Mouse (Mus musculus) heart, postnatal 0 days (tissue): ENCODE measurements around the gene Fgb. TPM values are rescaled to one million over a fixed set of nuclear protein-coding genes. Genes with fewer than 3 reads are reported as not detected.

Source experiments
- ATAC-seq: fragments of 200-750 bp; cut with Nextera tagmentation; 2 replicates; pipeline ENCODE4 v1.8.0; 2017; ENCODE audit warnings: low read depth, moderate number of reproducible peaks, moderate library complexity; ENCODE audit not compliant: insufficient read depth
- DNase-seq: peaks from one replicate; pipeline ENCODE4 v3.0.0-alpha.2; 2016; ENCODE audit warnings: low spot score
- H3K27ac ChIP-seq: fragments of 300-500 bp; sonication (generic); 2 replicates; pipeline ENCODE4 v1.5.1; 2014; ENCODE audit warnings: low read depth, mild to moderate bottlenecking
- H3K27me3 ChIP-seq: fragments of 300-500 bp; sonication (generic); 2 replicates; pipeline ENCODE4 v1.6.1; 2014; ENCODE audit warnings: low read length, mixed read lengths; ENCODE audit not compliant: control insufficient read depth, insufficient read depth
- H3K36me3 ChIP-seq: fragments of 300-500 bp; sonication (generic); replicated peaks from 2 replicates; pipeline ENCODE4 v1.6.1; 2014; ENCODE audit warnings: low read length, mixed read lengths; ENCODE audit not compliant: control insufficient read depth, insufficient read depth
- H3K4me1 ChIP-seq: fragments of 300-500 bp; sonication (generic); 2 replicates; pipeline ENCODE4 v1.6.1; 2014; ENCODE audit warnings: antibody characterized with exemption; ENCODE audit not compliant: control insufficient read depth, insufficient read depth
- H3K4me2 ChIP-seq: fragments of 300-500 bp; sonication (generic); 2 replicates; pipeline ENCODE4 v1.6.1; 2014; ENCODE audit warnings: low read depth, mild to moderate bottlenecking, low read length, moderate library complexity
- H3K4me3 ChIP-seq: fragments of 300-500 bp; sonication (generic); 2 replicates; pipeline ENCODE4 v1.5.1; 2014; ENCODE audit warnings: low read depth, low read length
- H3K9ac ChIP-seq: fragments of 300-500 bp; sonication (generic); replicated peaks from 2 replicates; pipeline ENCODE4 v1.6.1; 2014; ENCODE audit warnings: low read depth, low read length, mixed read lengths
- H3K9me3 ChIP-seq: fragments of 300-500 bp; sonication (generic); replicated peaks from 2 replicates; pipeline ENCODE4 v1.6.1; 2016; ENCODE audit warnings: low read length; ENCODE audit not compliant: control insufficient read depth
- CTCF ChIP-seq: IDR thresholded peaks from 2 replicates; pipeline ENCODE4 v1.5.1; 2016; ENCODE audit warnings: antibody characterized with exemption, control low read depth, low read depth
- EP300 ChIP-seq: IDR thresholded peaks from 2 replicates; pipeline ENCODE4 v1.6.1; 2016; ENCODE audit warnings: antibody characterized with exemption, low read depth
- WGBS: fragments of 180-500 bp; shearing (Covaris S2); extraction: QIAGEN DNeasy Blood & Tissue Kit; methylation state at CpG from one replicate; pipeline ENCODE4 v1.1.7; 2014; 5-methylcytosine and 5-hydroxymethylcytosine counted together
- polyA plus RNA-seq: library from polyadenylated mRNA; unstranded; fragments of >200 nt; fragmentation: Nextera tagmentation; extraction: Ambion mirVana; gene quantifications from 2 replicates; pipeline ENCODE4 v1.2.1, GENCODE M21; 2015
- total RNA-seq: library from RNA; depleted of rRNA; stranded (reverse); fragments of >200 nt; gene quantifications from 2 replicates; pipeline ENCODE4 v1.2.3, GENCODE M21; 2014; ENCODE audit warnings: low replicate concordance

The Fgb gene
- total and polyA plus RNA-seq, 2 experiments from 2014 or later: 0.16 TPM; not detected in 1

DNA sequence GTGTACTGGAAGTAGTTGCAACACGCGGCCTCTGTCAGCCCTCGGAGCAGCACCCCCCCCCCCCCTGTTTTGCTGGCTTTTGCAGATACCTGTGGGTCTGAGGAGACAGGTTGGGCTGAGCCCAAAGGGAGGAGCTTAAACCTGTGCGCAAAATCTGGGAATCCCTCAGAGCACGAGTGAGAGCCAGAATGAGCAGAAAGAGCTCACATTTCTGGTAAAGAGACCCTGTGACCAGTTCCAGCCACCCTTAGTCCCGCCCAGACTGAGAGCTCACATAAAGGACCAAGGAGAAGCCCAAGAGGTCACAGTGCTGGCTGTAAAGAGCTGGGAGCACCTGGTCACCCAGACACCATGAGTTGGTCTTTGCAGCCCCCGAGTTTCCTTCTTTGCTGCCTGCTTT lies 42.1 kb downstream of the Fgb start, which contains the start of gene Fgg:
Gene Fgg, plus strand, starts transcription at position 168 of the 400 bp plus-strand sequence.
- Histone ChIP-seq H3K4me3 (no peak within 1 kb of the TSS), H3K9ac (no peak within 1 kb of the TSS), H3K27me3 (no peaks in the 10 kb centered on the region), H3K27ac (no peak within 1 kb of the TSS), H3K9me3 (no peaks in the 10 kb centered on the region), H3K4me2 (no peak within 1 kb of the TSS), H3K36me3 (no peaks in the 10 kb centered on the region), H3K4me1 (no peaks in the 10 kb centered on the region)
- ATAC-seq: no peak
- TF ChIP-seq EP300 (no peak), CTCF (no peak)
- WGBS: 35% methylated on average over 7 of the region's 7 CpGs
- no peak for DNase-seq

DNA sequence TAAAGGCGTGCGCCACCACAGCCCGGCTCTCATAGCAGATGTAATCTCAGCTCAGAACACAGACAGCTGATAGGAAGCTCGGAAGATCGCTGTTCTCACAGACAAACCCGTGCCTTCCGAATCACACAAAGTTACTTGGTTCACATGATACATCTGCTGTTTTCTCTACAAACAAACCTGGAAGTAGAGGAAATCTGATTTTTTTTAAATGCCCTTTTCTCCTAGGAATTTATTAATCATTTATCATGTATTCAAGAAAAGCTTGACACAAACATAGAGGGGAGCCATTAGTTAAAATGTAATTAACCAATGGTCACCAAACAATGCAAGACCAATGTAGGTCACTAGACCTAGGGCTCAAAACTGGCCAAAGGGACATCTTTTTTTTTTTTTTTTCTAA lies 44.9 kb downstream of the Fgb start:
- 82% methylated on average over 7 of the region's 7 CpGs for WGBS
- Histone ChIP-seq H3K9me3 (no peaks in the 10 kb centered on the region), H3K36me3 (no peaks in the 10 kb centered on the region), H3K4me3 (no peak overlapping the region), H3K27ac (no peak overlapping the region), H3K4me2 (no peak overlapping the region), H3K27me3 (no peaks in the 10 kb centered on the region), H3K9ac (no peak overlapping the region), H3K4me1 (no peaks in the 10 kb centered on the region)
- ATAC-seq (no peak), DNase-seq (no peak)
- TF ChIP-seq EP300: no peak
- no peak for TF ChIP-seq CTCF

DNA sequence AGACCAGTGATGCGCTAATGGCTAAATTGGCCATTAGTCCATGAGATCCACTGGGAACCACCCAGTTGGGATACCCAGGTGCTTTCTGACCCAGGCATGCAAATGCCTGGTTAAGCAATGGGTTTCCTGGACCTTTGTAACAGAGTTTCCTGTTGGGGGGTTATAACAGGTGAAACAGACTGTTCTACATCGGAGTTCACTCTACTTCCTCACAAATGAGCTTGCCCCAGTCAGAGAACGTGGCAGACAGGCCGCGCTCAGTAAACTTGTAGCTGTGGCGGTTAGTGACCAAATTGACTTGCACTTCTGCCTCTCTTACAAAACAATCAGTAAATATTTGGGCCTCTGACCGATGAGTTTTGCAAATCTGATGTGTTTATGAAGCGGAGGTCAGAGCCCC lies 46.6 kb downstream of the Fgb start:
- no peaks in the 10 kb centered on the region for H3K4me1 ChIP-seq
- H3K4me2 ChIP-seq: no peak overlapping the region
- ATAC-seq: no peak
- no peaks in the 10 kb centered on the region for H3K27me3 ChIP-seq
- no peak overlapping the region for H3K27ac ChIP-seq
- no peak overlapping the region for H3K9ac ChIP-seq
- 85% methylated on average over 8 of the region's 8 CpGs for WGBS
- H3K4me3 ChIP-seq: no peak overlapping the region
- H3K9me3 ChIP-seq: no peaks in the 10 kb centered on the region
- DNase-seq: no peak
- H3K36me3 ChIP-seq: no peaks in the 10 kb centered on the region
- TF ChIP-seq CTCF (no peak), EP300 (no peak)

DNA sequence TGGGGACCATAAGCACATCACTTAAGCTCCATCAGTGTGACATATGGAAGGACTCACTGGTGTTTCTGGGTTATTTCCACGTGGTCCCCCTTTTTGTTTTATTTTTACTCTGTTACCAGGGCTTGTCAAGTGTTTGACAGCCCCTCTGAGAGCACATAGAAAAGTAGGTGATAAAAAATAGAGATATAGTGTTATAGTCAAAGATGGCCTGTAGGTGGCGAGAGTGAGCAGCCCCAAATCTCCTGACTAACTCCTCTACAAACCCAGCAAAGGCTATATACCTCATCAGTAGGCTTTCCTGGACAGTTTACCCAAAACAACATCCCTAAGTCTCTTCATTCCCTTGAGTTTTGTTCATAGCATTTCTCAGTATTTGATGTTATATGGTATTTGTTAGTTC lies 47.5 kb downstream of the Fgb start:
- H3K4me1 ChIP-seq: no peaks in the 10 kb centered on the region
- H3K9me3 ChIP-seq: no peaks in the 10 kb centered on the region
- TF ChIP-seq EP300: no peak
- peak; percentile 71 for TF ChIP-seq CTCF
- no peak overlapping the region for H3K4me3 ChIP-seq
- no peak overlapping the region for H3K4me2 ChIP-seq
- no peaks in the 10 kb centered on the region for H3K36me3 ChIP-seq
- WGBS: 0% methylated on average over 2 of the region's 2 CpGs
- DNase-seq (no peak), ATAC-seq (no peak)
- H3K27me3 ChIP-seq: no peaks in the 10 kb centered on the region
- H3K27ac ChIP-seq: no peak overlapping the region
- no peak overlapping the region for H3K9ac ChIP-seq

DNA sequence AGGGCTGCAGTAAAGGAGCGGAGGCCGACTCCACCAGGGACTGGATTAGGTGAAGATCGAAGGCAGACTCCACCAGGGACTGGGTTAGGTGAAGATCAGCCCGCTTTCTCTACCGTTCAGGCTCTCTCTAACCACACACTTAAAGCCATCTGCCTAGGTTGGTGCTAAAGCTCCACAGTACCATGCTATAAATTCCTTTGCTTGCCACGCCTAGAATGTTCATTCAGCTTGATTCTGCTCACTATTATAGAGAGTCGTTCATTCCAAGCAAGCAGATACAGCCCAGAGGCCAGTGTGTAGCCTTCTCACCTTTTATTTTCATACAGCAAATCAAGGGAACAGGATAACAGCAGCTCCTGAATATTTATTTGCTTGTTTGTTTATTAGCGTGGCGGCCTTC lies 49.7 kb downstream of the Fgb start:
- Histone ChIP-seq H3K9ac (no peak overlapping the region), H3K36me3 (no peaks in the 10 kb centered on the region), H3K4me3 (no peak overlapping the region), H3K27ac (no peak overlapping the region), H3K9me3 (no peaks in the 10 kb centered on the region), H3K27me3 (peaks cover 11% of the 10 kb centered on the region; the same call in 1 of the 2 replicates), H3K4me1 (no peaks in the 10 kb centered on the region), H3K4me2 (no peak overlapping the region)
- DNase-seq: no peak
- TF ChIP-seq CTCF (no peak), EP300 (no peak)
- no peak for ATAC-seq
- WGBS: 80% methylated on average over 9 of the region's 9 CpGs

DNA sequence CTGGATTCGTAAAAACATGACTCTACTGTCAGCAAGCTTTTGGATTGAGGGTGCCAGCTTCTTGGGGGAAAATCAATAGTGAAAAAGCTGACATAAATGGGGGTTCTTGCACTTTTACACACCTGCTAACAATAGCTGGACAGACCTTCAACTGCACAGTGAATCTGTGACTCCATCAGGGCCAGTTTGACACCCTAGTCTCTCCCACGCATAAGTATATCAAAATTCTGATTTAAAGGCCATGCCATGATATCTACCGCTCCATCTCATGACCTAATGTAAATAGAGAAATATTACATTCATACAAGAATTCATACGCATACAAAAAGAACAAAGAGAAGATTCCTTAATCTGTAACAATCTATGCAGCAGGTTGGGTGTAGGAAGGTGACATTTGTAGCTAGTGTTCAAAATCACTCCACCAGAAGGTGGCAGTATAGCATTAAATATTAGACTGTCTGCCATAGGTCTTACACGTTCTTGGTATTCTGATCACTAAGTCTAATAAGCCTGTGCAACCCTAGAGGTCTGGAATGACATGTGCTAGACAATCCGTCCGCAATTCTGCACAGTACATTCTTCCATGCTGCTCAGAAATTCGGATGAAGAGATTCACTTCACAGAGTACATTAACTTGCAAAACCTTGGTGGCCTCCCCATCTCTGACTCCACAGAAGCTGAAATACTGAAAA lies 50.7 kb downstream of the Fgb start:
- TF ChIP-seq EP300: no peak
- peak; percentile 70 for TF ChIP-seq CTCF
- Histone ChIP-seq H3K4me1 (no peaks in the 10 kb centered on the region), H3K27ac (no peak overlapping the region), H3K4me2 (no peak overlapping the region), H3K9me3 (no peaks in the 10 kb centered on the region), H3K4me3 (no peak overlapping the region), H3K9ac (no peak overlapping the region), H3K36me3 (no peaks in the 10 kb centered on the region), H3K27me3 (peaks cover 14% of the 10 kb centered on the region; the same call in 1 of the 2 replicates)
- DNase-seq: peak; percentile 59
- WGBS: 29% methylated on average over 8 of the region's 8 CpGs
- ATAC-seq: peak; percentile 70; the same call in 1 of the 2 replicates
